Mouse (Mus musculus): ENCODE results near the gene Rabgap1l. TPM values are rescaled to one million over a fixed set of nuclear protein-coding genes. Genes with fewer than 3 reads are reported as not detected.

The Rabgap1l gene
- total RNA-seq, 2 experiments from 2014 or later, result 124 to 126 TPM

GRCm38 (mm10) chr1:160271282-160271967, 521.6 kb downstream of the Rabgap1l start:
- ATAC-seq (replicated peaks; ENCODE audit: low FRiP score, poor library complexity, severe bottlenecking), result no peak

GRCm38 (mm10) chr1:160268322-160268721, 524.7 kb downstream of the Rabgap1l start:
- ATAC-seq (replicated peaks; ENCODE audit: low FRiP score, poor library complexity, severe bottlenecking), result no peak

GRCm38 (mm10) chr1:160263630-160264346, 529.2 kb downstream of the Rabgap1l start:
- ATAC-seq (replicated peaks; ENCODE audit: low FRiP score, poor library complexity, severe bottlenecking), result no peak

GRCm38 (mm10) chr1:160263053-160263452, 530.0 kb downstream of the Rabgap1l start:
- no peak for ATAC-seq (replicated peaks; ENCODE audit: low FRiP score, poor library complexity, severe bottlenecking)

- no peak for ATAC-seq (replicated peaks; ENCODE audit: low FRiP score, poor library complexity, severe bottlenecking)
Observed at GRCm38 (mm10) chr1:160262415-160262814, 530.6 kb downstream of the Rabgap1l start.

GRCm38 (mm10) chr1:160261849-160262248, 531.2 kb downstream of the Rabgap1l start:
- ATAC-seq (replicated peaks; ENCODE audit: low FRiP score, poor library complexity, severe bottlenecking), result no peak

GRCm38 (mm10) chr1:160260605-160261004, 532.4 kb downstream of the Rabgap1l start:
- ATAC-seq (replicated peaks; ENCODE audit: low FRiP score, poor library complexity, severe bottlenecking), result no peak

GRCm38 (mm10) chr1:160259884-160260283, 533.1 kb downstream of the Rabgap1l start:
- no peak for ATAC-seq (replicated peaks; ENCODE audit: low FRiP score, poor library complexity, severe bottlenecking)

GRCm38 (mm10) chr1:160253108-160253507, 539.9 kb downstream of the Rabgap1l start:
- no peak for ATAC-seq (replicated peaks; ENCODE audit: low FRiP score, poor library complexity, severe bottlenecking)

GRCm38 (mm10) chr1:160251388-160252007, 541.5 kb downstream of the Rabgap1l start:
- ATAC-seq (replicated peaks; ENCODE audit: low FRiP score, poor library complexity, severe bottlenecking), result no peak

- ATAC-seq (replicated peaks; ENCODE audit: low FRiP score, poor library complexity, severe bottlenecking), result no peak
Observed at GRCm38 (mm10) chr1:160250782-160251181, 542.2 kb downstream of the Rabgap1l start.

GRCm38 (mm10) chr1:160249786-160250185, 543.2 kb downstream of the Rabgap1l start:
- ATAC-seq (replicated peaks; ENCODE audit: low FRiP score, poor library complexity, severe bottlenecking), result no peak

- ATAC-seq (replicated peaks; ENCODE audit: low FRiP score, poor library complexity, severe bottlenecking), result no peak
Observed at GRCm38 (mm10) chr1:160247473-160247872, 545.5 kb downstream of the Rabgap1l start.

GRCm38 (mm10) chr1:160246844-160247243, 546.2 kb downstream of the Rabgap1l start:
- ATAC-seq (replicated peaks; ENCODE audit: low FRiP score, poor library complexity, severe bottlenecking), result no peak

GRCm38 (mm10) chr1:160245954-160246353, 547.1 kb downstream of the Rabgap1l start:
- no peak for ATAC-seq (replicated peaks; ENCODE audit: low FRiP score, poor library complexity, severe bottlenecking)

- no peak for ATAC-seq (replicated peaks; ENCODE audit: low FRiP score, poor library complexity, severe bottlenecking)
Observed at GRCm38 (mm10) chr1:160244689-160245088, 548.3 kb downstream of the Rabgap1l start.

GRCm38 (mm10) chr1:160240091-160240490, 552.9 kb downstream of the Rabgap1l start:
- ATAC-seq (replicated peaks; ENCODE audit: low FRiP score, poor library complexity, severe bottlenecking), result no peak

- no peak for ATAC-seq (replicated peaks; ENCODE audit: low FRiP score, poor library complexity, severe bottlenecking)
Observed at GRCm38 (mm10) chr1:160238852-160239443, 554.1 kb downstream of the Rabgap1l start.

- ATAC-seq (replicated peaks; ENCODE audit: low FRiP score, poor library complexity, severe bottlenecking), result no peak
Observed at GRCm38 (mm10) chr1:160237981-160238380, 555.0 kb downstream of the Rabgap1l start.

GRCm38 (mm10) chr1:160233921-160234320, 559.1 kb downstream of the Rabgap1l start:
- ATAC-seq (replicated peaks; ENCODE audit: low FRiP score, poor library complexity, severe bottlenecking), result no peak
